Mouse (Mus musculus): Measurements from ENCODE around the gene Myh10.

DNA sequence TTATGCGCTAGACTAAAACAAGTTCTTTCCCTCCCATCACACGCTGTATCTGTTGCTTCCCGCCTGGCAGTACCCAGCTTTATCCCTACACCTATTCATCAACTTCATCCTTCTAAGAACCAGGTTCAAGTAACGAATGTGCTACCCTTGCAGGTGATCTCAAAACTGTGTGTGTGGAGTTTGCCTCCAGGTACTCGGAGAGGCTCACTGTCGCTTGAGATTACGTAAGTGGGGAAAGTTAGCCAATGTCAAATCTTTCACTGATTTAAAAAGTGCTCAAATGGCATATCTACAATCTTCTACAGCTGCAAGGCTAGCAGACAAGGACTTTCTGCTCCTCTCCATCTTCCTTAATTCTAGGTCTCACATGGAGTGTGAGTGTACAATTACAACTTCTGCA, 159.5 kb downstream of the Myh10 start:
- TF ChIP-seq EP300 (IDR thresholded peaks at IDR 0.05; ENCODE audit: low read depth) (no peak), CTCF (IDR thresholded peaks at IDR 0.05; ENCODE audit: low read depth) (no peak)
